Mouse (Mus musculus): ENCODE measurements around the gene Wipi1. TPM values are rescaled to one million over a fixed set of nuclear protein-coding genes. Genes with fewer than 3 reads are reported as not detected.
A peak's percentile ranks its signal among the peaks of the same experiment; 100 is the strongest.

Gene Wipi1
- polyA plus RNA-seq, 1 experiment from 2014 or later: 43.2 TPM

DNA sequence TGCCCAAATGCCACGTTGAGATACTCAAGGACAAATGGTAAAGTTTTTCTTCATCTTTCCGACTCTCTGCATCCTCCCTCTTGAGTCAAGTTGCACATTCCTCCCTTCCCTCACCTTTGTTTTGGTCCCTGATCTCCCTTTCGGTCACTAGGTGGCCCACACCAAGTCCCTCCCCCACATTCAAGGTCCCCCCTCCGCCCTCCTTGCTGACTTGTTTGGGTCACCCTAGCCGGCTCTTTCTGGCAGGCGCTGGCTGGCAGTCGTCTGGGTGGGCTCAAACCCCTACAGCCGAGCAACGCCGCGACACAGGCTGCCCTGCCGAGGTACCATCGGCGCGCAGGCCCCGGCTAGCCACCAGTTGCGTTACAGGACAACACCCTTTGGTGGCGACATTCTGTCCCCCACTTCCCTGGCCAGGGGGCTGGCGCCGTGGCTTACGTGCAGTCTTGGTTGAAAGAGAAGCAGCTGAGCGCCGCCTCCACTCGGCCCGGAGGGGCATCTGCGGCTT, 918 bp downstream of the Wipi1 start:
- Histone ChIP-seq H3K27me3 (ENCODE audit: control insufficient read depth, insufficient read depth, low read length) (no peaks in the 10 kb centered on the region), H3K9me3 (replicated peaks; ENCODE audit: control insufficient read depth, low read length) (peaks cover 3% of the 10 kb centered on the region; the same call in 1 of the 2 replicates), H3K27ac (ENCODE audit: low read length) (peak overlapping the region; percentile 83), H3K4me2 (ENCODE audit: low read depth, low read length) (peak overlapping the region; percentile 73), H3K4me1 (ENCODE audit: control insufficient read depth, insufficient read depth, low read length) (peaks cover 15% of the 10 kb centered on the region), H3K36me3 (ENCODE audit: control insufficient read depth, insufficient read depth, low read length) (no peaks in the 10 kb centered on the region), H3K9ac (ENCODE audit: low read length) (peak overlapping the region; percentile 91), H3K4me3 (replicated peaks; ENCODE audit: low read length) (peak overlapping the region; percentile 91)
- ATAC-seq (ENCODE audit: insufficient read depth, low FRiP score): no peak; the same call in 1 of the 2 replicates
- WGBS: under 1% methylated on average over 26 of the region's 26 CpGs

DNA sequence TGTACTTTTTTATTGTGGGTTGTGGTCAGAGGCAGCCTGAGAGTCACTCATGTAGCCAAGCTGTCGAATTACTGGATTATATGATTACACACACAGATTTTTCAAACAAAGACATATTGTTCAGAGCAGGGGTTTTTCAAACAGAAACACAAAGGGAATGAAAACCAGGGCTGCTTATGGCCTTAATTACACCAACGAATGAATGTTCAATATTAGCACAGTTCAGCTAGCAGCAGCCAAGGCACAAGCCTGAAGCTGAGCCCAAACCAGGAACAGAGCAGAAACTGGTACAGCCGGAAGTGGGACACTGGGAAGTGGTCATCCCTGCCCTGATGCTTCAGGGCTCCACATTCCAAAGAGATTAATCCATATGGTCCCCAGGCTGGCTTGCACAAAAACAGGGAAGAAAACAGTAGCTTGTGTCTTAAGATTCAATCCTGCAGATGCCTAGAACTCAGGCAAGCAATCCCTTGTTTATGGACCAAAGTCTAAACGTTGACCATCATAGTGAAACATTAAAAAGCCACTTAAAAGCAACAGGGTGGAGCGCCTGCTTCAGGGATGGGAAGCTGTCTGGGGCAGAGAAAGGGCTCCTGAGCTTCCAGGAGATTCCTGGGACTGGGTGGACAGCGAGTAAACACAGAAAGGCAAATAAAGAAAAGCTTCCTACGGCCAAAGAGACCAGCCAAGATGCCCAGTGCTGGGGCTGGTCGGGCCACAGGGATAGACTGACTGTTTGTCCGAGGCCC, 1.5 kb downstream of the Wipi1 start:
- Histone ChIP-seq H3K4me2 (ENCODE audit: low read depth, low read length) (peak overlapping the region; percentile 73), H3K27ac (ENCODE audit: low read length) (peak overlapping the region; percentile 83), H3K27me3 (ENCODE audit: control insufficient read depth, insufficient read depth, low read length) (no peaks in the 10 kb centered on the region), H3K9ac (ENCODE audit: low read length) (peak overlapping the region; percentile 91), H3K4me1 (ENCODE audit: control insufficient read depth, insufficient read depth, low read length) (peaks cover 15% of the 10 kb centered on the region), H3K9me3 (replicated peaks; ENCODE audit: control insufficient read depth, low read length) (no peaks in the 10 kb centered on the region), H3K36me3 (ENCODE audit: control insufficient read depth, insufficient read depth, low read length) (no peaks in the 10 kb centered on the region), H3K4me3 (replicated peaks; ENCODE audit: low read length) (peak overlapping the region; percentile 91)
- 11% methylated on average over 9 of the region's 9 CpGs for WGBS
- no peak for ATAC-seq (ENCODE audit: insufficient read depth, low FRiP score)

DNA sequence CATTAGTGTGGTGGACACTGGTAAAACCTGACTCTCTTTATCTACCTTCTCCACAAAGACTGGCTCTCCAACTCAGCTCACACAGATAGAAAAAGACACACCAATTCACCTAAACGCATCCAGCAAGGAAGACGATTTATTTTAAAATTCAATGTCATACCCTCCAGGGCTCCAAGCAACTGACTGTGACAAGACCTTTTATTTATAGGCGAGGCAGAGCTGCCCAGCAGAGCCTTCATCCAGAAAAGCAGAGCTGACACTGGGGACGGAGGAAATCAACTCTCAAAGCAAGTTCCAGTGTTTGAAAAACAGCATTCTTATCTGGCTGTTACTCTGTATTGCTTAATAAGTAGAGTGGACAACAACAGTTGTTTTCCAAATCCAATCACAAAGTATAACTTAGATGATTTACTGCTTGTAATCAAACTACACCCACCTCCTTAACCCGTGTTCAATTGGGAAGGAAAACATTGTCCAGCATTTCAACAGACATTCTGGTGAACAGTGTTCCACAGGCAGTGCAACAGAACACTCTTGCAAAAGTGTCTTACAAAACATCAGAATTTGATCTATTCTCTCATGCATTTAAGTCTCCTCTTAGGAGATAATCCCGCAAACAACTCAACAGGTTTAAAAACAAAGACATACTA, 2.7 kb downstream of the Wipi1 start:
- ATAC-seq (ENCODE audit: insufficient read depth, low FRiP score): no peak
- H3K4me3 ChIP-seq (replicated peaks; ENCODE audit: low read length): no peak overlapping the region
- H3K36me3 ChIP-seq (ENCODE audit: control insufficient read depth, insufficient read depth, low read length): no peaks in the 10 kb centered on the region
- H3K4me1 ChIP-seq (ENCODE audit: control insufficient read depth, insufficient read depth, low read length): peaks cover 15% of the 10 kb centered on the region
- WGBS: 59% methylated on average over 6 of the region's 6 CpGs
- no peaks in the 10 kb centered on the region for H3K27me3 ChIP-seq (ENCODE audit: control insufficient read depth, insufficient read depth, low read length)
- H3K4me2 ChIP-seq (ENCODE audit: low read depth, low read length): 0 out of 2 replicates have a peak overlapping the region, but pooled peaks have one; percentile 0
- H3K27ac ChIP-seq (ENCODE audit: low read length): no peak overlapping the region
- H3K9ac ChIP-seq (ENCODE audit: low read length): no peak overlapping the region
- H3K9me3 ChIP-seq (replicated peaks; ENCODE audit: control insufficient read depth, low read length): no peaks in the 10 kb centered on the region

DNA sequence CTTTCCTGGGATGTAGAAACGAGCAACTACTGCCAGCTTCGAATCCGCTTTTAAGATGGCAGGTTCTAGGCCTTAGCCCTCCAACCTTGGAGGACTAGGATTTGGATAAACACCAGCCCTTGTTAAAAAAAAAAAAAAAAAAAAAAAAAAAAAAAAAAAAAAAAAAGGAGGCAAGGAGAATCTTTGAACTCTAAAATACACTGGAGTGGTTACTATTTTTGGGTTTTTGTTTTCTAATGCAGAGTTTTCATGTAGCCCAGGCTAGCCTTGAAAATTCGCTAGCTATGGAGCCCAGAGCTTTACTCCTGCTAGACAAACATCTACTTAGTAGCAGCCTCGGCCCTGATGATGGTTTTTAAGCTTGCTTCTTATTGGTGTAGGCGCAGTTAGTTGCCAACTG, 4.2 kb downstream of the Wipi1 start:
- Histone ChIP-seq H3K9me3 (replicated peaks; ENCODE audit: control insufficient read depth, low read length) (no peaks in the 10 kb centered on the region), H3K27me3 (ENCODE audit: control insufficient read depth, insufficient read depth, low read length) (no peaks in the 10 kb centered on the region), H3K4me1 (ENCODE audit: control insufficient read depth, insufficient read depth, low read length) (peaks cover 14% of the 10 kb centered on the region), H3K4me2 (ENCODE audit: low read depth, low read length) (no peak overlapping the region), H3K9ac (ENCODE audit: low read length) (no peak overlapping the region), H3K4me3 (replicated peaks; ENCODE audit: low read length) (no peak overlapping the region), H3K27ac (ENCODE audit: low read length) (no peak overlapping the region), H3K36me3 (ENCODE audit: control insufficient read depth, insufficient read depth, low read length) (no peaks in the 10 kb centered on the region)
- WGBS: 79% methylated on average over 6 of the region's 6 CpGs
- no peak for ATAC-seq (ENCODE audit: insufficient read depth, low FRiP score)

DNA sequence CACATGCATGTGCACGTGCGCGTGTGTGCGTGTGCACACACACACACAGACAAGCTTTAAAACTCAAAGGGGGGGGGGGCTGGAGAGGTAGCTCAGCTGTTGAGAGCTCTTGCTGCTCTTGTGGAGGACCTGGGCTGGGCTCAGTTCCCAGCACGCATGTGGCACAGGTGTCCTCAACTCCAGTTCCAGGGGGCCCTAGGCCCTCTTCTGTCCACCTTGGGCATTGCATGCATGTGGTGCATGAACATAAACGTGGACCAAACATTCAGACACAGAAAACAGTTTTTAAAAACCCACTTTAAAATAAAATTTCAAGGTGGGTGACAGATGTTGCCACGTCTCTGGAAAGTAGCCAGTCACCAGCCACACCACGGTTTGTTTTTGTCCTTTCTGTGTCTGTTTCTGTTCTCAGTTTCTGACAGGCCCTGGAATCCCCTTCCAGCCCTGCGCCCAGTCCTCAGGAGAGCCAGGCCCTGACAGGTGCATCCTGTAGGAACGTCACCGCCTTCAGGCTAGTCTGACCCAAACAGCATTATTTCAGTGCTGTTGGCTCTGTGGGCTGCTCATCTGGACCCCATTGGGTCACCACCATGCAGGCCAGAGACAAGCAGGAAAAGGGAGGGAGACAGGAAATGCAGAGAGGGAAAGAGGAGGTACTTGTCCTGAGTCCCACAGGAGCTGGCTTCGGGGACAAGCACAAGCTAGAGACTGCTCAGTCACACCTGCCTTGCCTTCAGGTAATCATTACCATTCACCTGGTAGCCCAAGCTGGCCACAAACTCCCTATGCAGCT, 12.8 kb downstream of the Wipi1 start:
- Histone ChIP-seq H3K27ac (ENCODE audit: low read length) (no peak overlapping the region), H3K4me1 (ENCODE audit: control insufficient read depth, insufficient read depth, low read length) (peaks cover under 1% of the 10 kb centered on the region), H3K9ac (ENCODE audit: low read length) (no peak overlapping the region), H3K4me2 (ENCODE audit: low read depth, low read length) (no peak overlapping the region), H3K36me3 (ENCODE audit: control insufficient read depth, insufficient read depth, low read length) (peaks cover 9% of the 10 kb centered on the region; the same call in 1 of the 2 replicates), H3K9me3 (replicated peaks; ENCODE audit: control insufficient read depth, low read length) (no peaks in the 10 kb centered on the region), H3K4me3 (replicated peaks; ENCODE audit: low read length) (no peak overlapping the region), H3K27me3 (ENCODE audit: control insufficient read depth, insufficient read depth, low read length) (no peaks in the 10 kb centered on the region)
- 82% methylated on average over 12 of the region's 12 CpGs for WGBS
- 0 out of 2 replicates have a peak, but pooled peaks have one; percentile 21 for ATAC-seq (ENCODE audit: insufficient read depth, low FRiP score)

DNA sequence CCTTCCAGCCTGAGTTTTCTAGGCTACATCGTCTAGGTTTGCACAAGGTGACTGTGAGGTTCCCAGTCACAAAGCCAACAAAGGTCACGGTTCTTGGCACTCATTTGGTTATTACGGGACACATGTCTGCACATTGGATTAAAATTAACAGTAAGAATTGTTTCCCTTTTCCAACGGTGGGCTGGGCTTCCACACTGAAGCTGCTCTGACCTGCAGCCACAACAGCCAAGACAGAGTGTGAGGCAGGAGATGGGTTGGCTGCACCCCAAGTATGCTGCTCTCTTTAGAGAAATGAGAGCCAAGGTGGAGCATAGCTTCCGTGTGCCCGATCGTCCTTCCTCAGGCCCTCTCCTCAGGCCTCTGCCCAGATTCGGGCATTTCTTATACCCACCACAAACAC, 17.0 kb downstream of the Wipi1 start:
- Histone ChIP-seq H3K36me3 (ENCODE audit: control insufficient read depth, insufficient read depth, low read length) (peaks cover 4% of the 10 kb centered on the region; the same call in 1 of the 2 replicates), H3K9ac (ENCODE audit: low read length) (no peak overlapping the region), H3K4me1 (ENCODE audit: control insufficient read depth, insufficient read depth, low read length) (peaks cover 9% of the 10 kb centered on the region), H3K4me3 (replicated peaks; ENCODE audit: low read length) (no peak overlapping the region), H3K4me2 (ENCODE audit: low read depth, low read length) (no peak overlapping the region), H3K27me3 (ENCODE audit: control insufficient read depth, insufficient read depth, low read length) (no peaks in the 10 kb centered on the region), H3K27ac (ENCODE audit: low read length) (no peak overlapping the region), H3K9me3 (replicated peaks; ENCODE audit: control insufficient read depth, low read length) (no peaks in the 10 kb centered on the region)
- ATAC-seq (ENCODE audit: insufficient read depth, low FRiP score): no peak
- 83% methylated on average over 8 of the region's 8 CpGs for WGBS

DNA sequence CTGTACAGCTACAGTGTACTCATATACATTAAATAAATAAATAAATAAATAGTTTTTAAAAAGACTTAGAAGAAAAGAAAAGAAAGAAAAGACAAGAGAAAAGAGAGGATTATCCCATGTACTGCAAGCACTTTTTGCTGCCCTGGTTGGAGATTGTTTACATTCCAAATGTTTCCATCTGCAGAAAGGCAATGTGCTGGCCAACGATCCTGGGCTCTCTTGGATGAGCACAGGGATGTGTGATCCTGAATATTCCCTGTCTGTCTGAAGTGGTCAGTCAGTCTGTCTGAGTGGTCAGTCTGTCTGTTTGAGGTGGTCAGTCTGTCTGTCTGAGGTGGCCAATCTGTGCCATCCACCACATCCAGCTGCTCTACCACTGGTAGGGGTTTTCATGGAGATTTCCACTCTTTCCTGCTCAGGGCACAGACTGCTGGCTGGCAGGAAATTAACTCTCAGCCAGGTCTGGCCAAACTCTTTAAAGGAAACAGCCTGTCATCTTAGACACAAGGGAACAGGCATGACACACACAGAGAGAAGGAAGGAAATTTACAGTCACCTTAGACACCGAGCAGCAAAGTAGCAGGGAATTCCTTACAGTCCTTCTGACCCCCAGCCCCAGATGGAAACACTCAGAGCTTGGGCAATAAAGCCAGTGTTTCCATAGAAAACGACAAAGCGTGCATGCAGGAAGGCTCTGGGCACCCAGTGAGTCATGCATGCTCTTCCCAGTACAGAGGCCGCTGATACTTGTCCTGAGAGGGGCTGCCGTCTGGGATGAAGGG, 18.4 kb downstream of the Wipi1 start:
- no peak overlapping the region for H3K4me2 ChIP-seq (ENCODE audit: low read depth, low read length)
- H3K9me3 ChIP-seq (replicated peaks; ENCODE audit: control insufficient read depth, low read length): no peaks in the 10 kb centered on the region
- peaks cover 4% of the 10 kb centered on the region; the same call in 1 of the 2 replicates for H3K36me3 ChIP-seq (ENCODE audit: control insufficient read depth, insufficient read depth, low read length)
- peak; percentile 22; the same call in 1 of the 2 replicates for ATAC-seq (ENCODE audit: insufficient read depth, low FRiP score)
- WGBS: 35% methylated on average over 6 of the region's 6 CpGs
- H3K9ac ChIP-seq (ENCODE audit: low read length): peak overlapping the region; percentile 21; the same call in 1 of the 2 replicates
- H3K27me3 ChIP-seq (ENCODE audit: control insufficient read depth, insufficient read depth, low read length): no peaks in the 10 kb centered on the region
- H3K4me3 ChIP-seq (replicated peaks; ENCODE audit: low read length): no peak overlapping the region
- H3K4me1 ChIP-seq (ENCODE audit: control insufficient read depth, insufficient read depth, low read length): peaks cover 9% of the 10 kb centered on the region
- H3K27ac ChIP-seq (ENCODE audit: low read length): peak overlapping the region; percentile 68

DNA sequence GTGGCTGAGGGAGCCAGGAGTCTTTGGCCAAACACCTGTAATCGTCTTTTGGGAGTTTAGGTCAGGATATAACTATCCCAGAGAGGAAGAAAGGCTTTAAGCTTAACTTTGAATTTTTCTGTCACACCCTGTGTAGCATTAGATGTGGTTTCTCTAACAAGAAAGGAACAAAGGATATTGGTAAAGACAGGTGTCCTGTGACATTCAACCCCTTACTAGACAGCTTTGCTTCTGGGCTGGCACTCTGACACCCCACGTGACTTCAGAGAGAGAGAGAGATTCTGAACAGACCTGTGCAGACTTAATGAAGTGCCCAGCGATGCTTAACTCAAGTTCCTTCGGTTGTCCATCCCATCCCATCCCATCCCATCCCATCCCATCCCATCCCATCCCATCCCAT, 20.3 kb downstream of the Wipi1 start:
- Histone ChIP-seq H3K36me3 (ENCODE audit: control insufficient read depth, insufficient read depth, low read length) (peaks cover 4% of the 10 kb centered on the region; the same call in 1 of the 2 replicates), H3K27ac (ENCODE audit: low read length) (no peak overlapping the region), H3K4me3 (replicated peaks; ENCODE audit: low read length) (no peak overlapping the region), H3K4me1 (ENCODE audit: control insufficient read depth, insufficient read depth, low read length) (peaks cover 15% of the 10 kb centered on the region), H3K4me2 (ENCODE audit: low read depth, low read length) (no peak overlapping the region), H3K9ac (ENCODE audit: low read length) (no peak overlapping the region), H3K9me3 (replicated peaks; ENCODE audit: control insufficient read depth, low read length) (no peaks in the 10 kb centered on the region), H3K27me3 (ENCODE audit: control insufficient read depth, insufficient read depth, low read length) (no peaks in the 10 kb centered on the region)
- 86% methylated on average over 4 of the region's 4 CpGs for WGBS
- ATAC-seq (ENCODE audit: insufficient read depth, low FRiP score): no peak

All from stomach, embryonic 16.5 days (tissue).